Mouse (Mus musculus): ENCODE results near the gene Adarb1. TPM values are rescaled to one million over a fixed set of nuclear protein-coding genes. Genes with fewer than 3 reads are reported as not detected.

Adarb1 gene
- total and polyA plus RNA-seq, 3 experiments: 11.4 to 17.2 (median 17.1) TPM

DNA sequence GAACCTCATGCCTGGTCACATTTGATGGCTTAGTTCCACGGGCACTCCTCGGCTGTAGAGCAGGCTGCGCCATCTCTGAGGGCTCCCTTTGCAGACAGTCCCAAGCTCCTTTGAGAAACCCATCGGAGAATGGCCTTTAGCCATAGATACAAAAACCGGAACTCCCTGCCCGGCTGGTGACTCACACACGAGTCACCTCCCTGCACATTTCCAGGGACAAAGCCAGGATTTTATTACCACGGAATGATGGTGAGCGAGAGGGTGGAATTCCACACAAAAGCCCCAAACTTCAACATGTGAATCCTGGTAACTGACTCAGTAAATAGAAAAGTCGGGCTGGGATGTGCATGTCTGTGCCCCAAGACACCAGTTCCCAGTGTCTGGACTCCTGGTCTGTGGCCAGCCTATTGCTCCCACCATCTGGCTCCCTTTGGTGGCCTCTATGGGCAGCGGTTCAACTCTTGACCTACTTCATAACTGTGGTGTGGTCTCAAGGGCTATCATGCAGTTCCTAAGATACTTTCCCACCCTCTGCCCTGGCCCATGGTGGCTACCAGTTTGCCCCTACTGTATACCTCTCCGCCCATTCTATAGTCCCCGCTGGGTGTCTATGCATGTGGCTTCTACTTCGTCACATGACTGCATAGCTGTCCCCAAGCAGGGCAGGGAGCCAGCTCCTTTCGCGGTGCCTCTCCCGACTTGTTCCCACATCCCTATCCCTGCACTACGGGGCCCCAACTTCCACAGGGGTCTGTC, 166.1 kb downstream of the Adarb1 start:
- Histone ChIP-seq H3K27ac (peak overlapping the region; percentile 50), H3K4me3 (peak overlapping the region; percentile 30), H3K36me3 (ENCODE audit: control insufficient read depth, insufficient read depth, low read length) (no peaks in the 10 kb centered on the region), H3K9ac (ENCODE audit: low read depth, low read length) (peak overlapping the region; percentile 37), H3K79me2 (replicated peaks; ENCODE audit: control insufficient read depth, insufficient read depth, low read length) (no peaks in the 10 kb centered on the region), H3K4me1 (ENCODE audit: control insufficient read depth, insufficient read depth, low read length) (peaks cover 10% of the 10 kb centered on the region), H3K27me3 (ENCODE audit: control insufficient read depth, insufficient read depth, low read length) (no peaks in the 10 kb centered on the region)
- DNase-seq: peak; percentile 50 to 69
- 32% methylated on average over 18 of the region's 18 CpGs for WGBS
- intact Hi-C loops (cut with DNase I): loop anchor here (2.0 to 5.0 kb wide), 3 partner anchors 40 to 415 kb away; no protein-coding TSS in a partner anchor
- TF ChIP-seq EP300 (IDR thresholded peaks at IDR 0.05; ENCODE audit: insufficient read depth, low read depth, low read length) (0 out of 2 replicates have a peak, but pooled peaks have one; percentile 17), POLR2A (IDR thresholded peaks at IDR 0.05; ENCODE audit: insufficient read depth, low read depth, low read length) (no peak), CTCF (IDR thresholded peaks at IDR 0.05) (no peak)

DNA sequence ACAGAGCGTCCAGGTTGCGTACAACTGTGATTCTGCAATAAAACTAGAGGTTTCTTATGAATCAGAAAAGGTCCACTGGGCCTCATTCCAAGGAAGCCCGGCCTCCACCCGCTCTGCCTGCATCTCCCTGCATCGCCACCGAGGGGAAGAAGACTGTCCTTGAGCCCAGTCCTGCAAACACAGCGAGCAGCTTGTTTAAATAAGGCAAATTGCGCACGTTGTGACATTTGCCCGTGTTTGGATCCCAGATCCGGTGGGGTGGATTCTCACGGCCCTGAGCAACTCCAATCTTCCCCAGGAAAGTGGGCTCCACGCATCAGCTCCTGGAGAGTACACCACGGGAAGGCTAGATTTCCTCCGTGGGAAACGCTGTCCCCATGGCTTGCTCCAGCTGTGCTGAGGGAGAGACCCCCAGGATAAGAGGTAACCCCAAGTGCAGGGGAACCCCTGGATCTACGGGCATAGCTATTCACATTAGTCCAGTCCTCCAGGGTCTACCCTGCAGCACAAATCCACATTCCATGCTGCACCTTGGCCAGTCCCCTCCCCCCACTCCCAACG, 166.8 kb downstream of the Adarb1 start:
- DNase-seq: peak; percentile 43 to 52
- no peak for TF ChIP-seq EP300 (IDR thresholded peaks at IDR 0.05; ENCODE audit: insufficient read depth, low read depth, low read length)
- no peak for TF ChIP-seq POLR2A (IDR thresholded peaks at IDR 0.05; ENCODE audit: insufficient read depth, low read depth, low read length)
- TF ChIP-seq CTCF (IDR thresholded peaks at IDR 0.05): peak; percentile 49
- Histone ChIP-seq H3K27me3 (ENCODE audit: control insufficient read depth, insufficient read depth, low read length) (no peaks in the 10 kb centered on the region), H3K4me1 (ENCODE audit: control insufficient read depth, insufficient read depth, low read length) (peaks cover 10% of the 10 kb centered on the region), H3K36me3 (ENCODE audit: control insufficient read depth, insufficient read depth, low read length) (no peaks in the 10 kb centered on the region), H3K27ac (peak overlapping the region; percentile 50), H3K9ac (ENCODE audit: low read depth, low read length) (peak overlapping the region; percentile 37), H3K4me3 (peak overlapping the region; percentile 30), H3K79me2 (replicated peaks; ENCODE audit: control insufficient read depth, insufficient read depth, low read length) (no peaks in the 10 kb centered on the region)
- 40% methylated on average over 18 of the region's 18 CpGs for WGBS
- intact Hi-C loops (cut with DNase I): loop anchor here (5.0 kb wide), 2 partner anchors 39 to 414 kb away; no protein-coding TSS in a partner anchor

DNA sequence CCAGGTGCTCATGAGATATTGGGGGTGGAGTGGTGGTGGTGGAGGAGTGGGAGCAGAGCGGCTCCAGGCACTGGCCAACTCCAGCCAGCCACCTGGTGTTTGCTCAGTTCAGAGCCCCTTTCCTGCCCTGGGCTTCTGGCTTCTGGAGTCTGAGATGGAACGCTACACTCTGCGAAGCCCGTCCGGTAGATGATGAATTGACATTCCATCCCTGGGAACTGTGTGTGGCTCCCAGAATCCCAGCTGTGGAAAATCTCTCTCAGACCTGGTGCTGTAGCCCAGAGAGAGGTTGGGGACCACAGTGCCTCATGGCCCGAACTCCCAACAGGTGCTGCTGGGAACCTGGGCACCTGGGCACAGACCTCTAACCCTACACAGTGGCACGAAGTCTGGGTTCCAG, 170.4 kb downstream of the Adarb1 start:
- TF ChIP-seq POLR2A (IDR thresholded peaks at IDR 0.05; ENCODE audit: insufficient read depth, low read depth, low read length) (no peak), EP300 (IDR thresholded peaks at IDR 0.05; ENCODE audit: insufficient read depth, low read depth, low read length) (no peak), CTCF (IDR thresholded peaks at IDR 0.05) (no peak)
- Histone ChIP-seq H3K9ac (ENCODE audit: low read depth, low read length) (no peak overlapping the region), H3K27me3 (ENCODE audit: control insufficient read depth, insufficient read depth, low read length) (no peaks in the 10 kb centered on the region), H3K4me3 (no peak overlapping the region), H3K27ac (no peak overlapping the region), H3K4me1 (ENCODE audit: control insufficient read depth, insufficient read depth, low read length) (peaks cover 13% of the 10 kb centered on the region), H3K36me3 (ENCODE audit: control insufficient read depth, insufficient read depth, low read length) (no peaks in the 10 kb centered on the region), H3K79me2 (replicated peaks; ENCODE audit: control insufficient read depth, insufficient read depth, low read length) (no peaks in the 10 kb centered on the region)
- intact Hi-C loops (cut with DNase I): no loop called here
- no peak for DNase-seq
- 93% methylated on average over 7 of the region's 7 CpGs for WGBS

DNA sequence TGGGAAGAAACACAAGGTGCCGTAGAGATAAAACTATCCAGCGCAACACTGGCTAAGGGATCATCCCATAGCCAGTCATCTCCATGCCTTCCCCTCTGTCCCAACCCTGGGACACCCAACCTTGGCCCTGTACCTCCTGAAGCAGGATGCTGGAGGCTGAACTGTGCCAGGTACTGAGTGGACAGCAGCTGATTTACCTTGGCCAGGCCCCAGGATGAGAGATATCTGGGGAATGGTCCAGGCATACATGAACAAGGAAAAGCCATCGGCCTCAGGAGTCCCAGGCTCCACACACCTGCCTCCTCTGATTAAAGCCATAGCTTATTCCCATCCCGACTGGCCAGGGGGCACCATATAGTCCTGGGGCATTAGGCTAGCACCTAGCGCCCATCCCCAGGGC, 171.0 kb downstream of the Adarb1 start:
- intact Hi-C loops (cut with DNase I): no loop called here
- Histone ChIP-seq H3K79me2 (replicated peaks; ENCODE audit: control insufficient read depth, insufficient read depth, low read length) (no peaks in the 10 kb centered on the region), H3K27me3 (ENCODE audit: control insufficient read depth, insufficient read depth, low read length) (no peaks in the 10 kb centered on the region), H3K36me3 (ENCODE audit: control insufficient read depth, insufficient read depth, low read length) (no peaks in the 10 kb centered on the region), H3K9ac (ENCODE audit: low read depth, low read length) (no peak overlapping the region), H3K27ac (no peak overlapping the region), H3K4me1 (ENCODE audit: control insufficient read depth, insufficient read depth, low read length) (peaks cover 8% of the 10 kb centered on the region), H3K4me3 (no peak overlapping the region)
- 78% methylated on average over 5 of the region's 5 CpGs for WGBS
- no peak for DNase-seq
- TF ChIP-seq CTCF (IDR thresholded peaks at IDR 0.05) (no peak), EP300 (IDR thresholded peaks at IDR 0.05; ENCODE audit: insufficient read depth, low read depth, low read length) (no peak), POLR2A (IDR thresholded peaks at IDR 0.05; ENCODE audit: insufficient read depth, low read depth, low read length) (no peak)

DNA sequence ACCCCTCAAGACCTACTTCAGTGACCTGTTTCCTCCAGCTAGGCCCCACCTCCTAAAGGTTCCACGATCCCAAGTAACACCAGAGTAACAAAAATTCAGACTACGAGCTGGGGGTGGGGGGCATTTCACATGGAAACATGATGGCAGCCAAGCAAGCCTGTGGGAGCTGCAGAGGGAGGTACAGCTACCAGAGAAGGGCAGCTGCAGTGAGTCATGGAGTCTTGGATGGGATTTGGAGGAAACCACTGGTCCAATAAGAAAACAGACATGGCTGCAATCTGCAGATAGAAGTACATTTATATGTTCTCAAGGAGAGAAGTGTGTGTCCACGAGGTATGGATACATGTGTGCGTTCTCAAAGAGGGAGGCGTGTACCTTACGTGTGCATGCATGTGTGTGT, 173.3 kb downstream of the Adarb1 start:
- TF ChIP-seq POLR2A (IDR thresholded peaks at IDR 0.05; ENCODE audit: insufficient read depth, low read depth, low read length): no peak
- Histone ChIP-seq H3K79me2 (replicated peaks; ENCODE audit: control insufficient read depth, insufficient read depth, low read length) (no peaks in the 10 kb centered on the region), H3K4me3 (no peak overlapping the region), H3K36me3 (ENCODE audit: control insufficient read depth, insufficient read depth, low read length) (no peaks in the 10 kb centered on the region), H3K27me3 (ENCODE audit: control insufficient read depth, insufficient read depth, low read length) (no peaks in the 10 kb centered on the region), H3K27ac (no peak overlapping the region), H3K9ac (ENCODE audit: low read depth, low read length) (no peak overlapping the region), H3K4me1 (ENCODE audit: control insufficient read depth, insufficient read depth, low read length) (peaks cover 3% of the 10 kb centered on the region; the same call in 1 of the 2 replicates)
- intact Hi-C loops (cut with DNase I): no loop called here
- WGBS: 94% methylated on average over 6 of the region's 6 CpGs
- no peak for DNase-seq

DNA sequence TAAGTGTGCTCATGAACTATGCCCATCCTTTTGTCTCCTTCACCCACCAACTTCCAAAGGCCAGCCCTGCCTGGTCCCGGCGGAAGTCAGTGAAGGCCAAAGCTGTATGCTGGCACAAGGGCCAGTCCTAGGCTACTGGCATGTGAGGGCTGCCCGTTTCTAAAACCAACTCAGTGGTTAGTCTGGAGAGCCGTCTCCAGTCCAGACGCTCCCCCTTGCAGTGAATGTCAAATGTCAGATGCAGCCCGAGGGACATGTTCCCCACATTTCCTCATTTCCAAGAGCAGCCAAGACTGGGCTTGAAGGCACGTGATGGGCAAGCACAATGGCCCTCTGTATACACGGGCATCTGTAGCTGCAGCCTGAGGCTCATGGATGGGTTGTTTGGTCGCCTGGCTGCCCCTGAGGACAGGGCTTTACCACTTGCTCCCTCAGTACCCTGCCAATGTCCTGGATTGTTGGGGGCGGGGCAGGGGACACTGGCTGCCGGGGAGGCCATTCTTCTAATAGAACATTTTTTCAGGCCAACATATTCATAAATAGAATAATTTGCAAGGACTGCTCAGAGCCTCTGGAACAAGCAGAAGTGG, 174.4 kb downstream of the Adarb1 start:
- WGBS: 66% methylated on average over 11 of the region's 11 CpGs
- no peaks in the 10 kb centered on the region for H3K36me3 ChIP-seq (ENCODE audit: control insufficient read depth, insufficient read depth, low read length)
- DNase-seq: no peak
- no peak overlapping the region for H3K27ac ChIP-seq
- TF ChIP-seq EP300 (IDR thresholded peaks at IDR 0.05; ENCODE audit: insufficient read depth, low read depth, low read length): no peak
- TF ChIP-seq CTCF (IDR thresholded peaks at IDR 0.05): no peak
- TF ChIP-seq POLR2A (IDR thresholded peaks at IDR 0.05; ENCODE audit: insufficient read depth, low read depth, low read length): no peak
- no peaks in the 10 kb centered on the region for H3K27me3 ChIP-seq (ENCODE audit: control insufficient read depth, insufficient read depth, low read length)
- intact Hi-C loops (cut with DNase I): no loop called here
- no peak overlapping the region for H3K4me3 ChIP-seq
- peaks cover 3% of the 10 kb centered on the region; the same call in 1 of the 2 replicates for H3K4me1 ChIP-seq (ENCODE audit: control insufficient read depth, insufficient read depth, low read length)
- H3K79me2 ChIP-seq (replicated peaks; ENCODE audit: control insufficient read depth, insufficient read depth, low read length): no peaks in the 10 kb centered on the region
- no peak overlapping the region for H3K9ac ChIP-seq (ENCODE audit: low read depth, low read length)

All from heart, adult 2 months (tissue).